Mouse (Mus musculus) frontal cortex, adult (tissue): ENCODE measurements at regions not wholly inside any gene's neighbourhood (a gene's known extent, or its start where the extent isn't known, plus 50 kb on each side); places are given as distances from the start of the nearest gene placed in this dataset.

Experiments used
- ATAC-seq: cut with Nextera tagmentation; 2 replicates; pipeline ENCODE4 v1.9.2; 2017; ENCODE audit warnings: mild to moderate bottlenecking, moderate library complexity, mixed read lengths; ENCODE audit not compliant: low TSS enrichment

GRCm38 (mm10) chrX:11903116-11903700 is 256.9 kb downstream of the Bcor start:
- ATAC-seq: no peak

- ATAC-seq: no peak; the same call in 1 of the 2 replicates
Observed at GRCm38 (mm10) chrX:11905231-11905630, 254.9 kb downstream of the Bcor start.

- ATAC-seq: peak; percentile 69
Observed at GRCm38 (mm10) chrX:11907167-11907566, 253.0 kb downstream of the Bcor start.

- ATAC-seq: no peak
Observed at GRCm38 (mm10) chrX:11915984-11916383, 244.2 kb downstream of the Bcor start.

- ATAC-seq: peak; percentile 45; the same call in 1 of the 2 replicates
Observed at GRCm38 (mm10) chrX:11920231-11920630, 239.9 kb downstream of the Bcor start.

GRCm38 (mm10) chrX:11924639-11925302 is 235.4 kb downstream of the Bcor start:
- no peak for ATAC-seq

- ATAC-seq: no peak
Observed at GRCm38 (mm10) chrX:11926868-11927535, 233.2 kb downstream of the Bcor start.

- ATAC-seq: no peak
Observed at GRCm38 (mm10) chrX:11929448-11929847, 230.7 kb downstream of the Bcor start.

GRCm38 (mm10) chrX:11931432-11931831 is 228.7 kb downstream of the Bcor start:
- ATAC-seq: no peak

- no peak for ATAC-seq
Observed at GRCm38 (mm10) chrX:11935337-11935736, 224.8 kb downstream of the Bcor start.

- ATAC-seq: no peak
Observed at GRCm38 (mm10) chrX:11940246-11940645, 219.9 kb downstream of the Bcor start.

- no peak for ATAC-seq
Observed at GRCm38 (mm10) chrX:11943367-11943766, 216.8 kb downstream of the Bcor start.

GRCm38 (mm10) chrX:11944574-11944973 is 215.6 kb downstream of the Bcor start:
- ATAC-seq: no peak

- ATAC-seq: peak; percentile 87
Observed at GRCm38 (mm10) chrX:11945280-11945679, 214.9 kb downstream of the Bcor start.

- no peak for ATAC-seq
Observed at GRCm38 (mm10) chrX:11952193-11952592, 208.0 kb downstream of the Bcor start.

- no peak for ATAC-seq
Observed at GRCm38 (mm10) chrX:11956194-11956593, 204.0 kb downstream of the Bcor start.

GRCm38 (mm10) chrX:11957011-11957410 is 203.1 kb downstream of the Bcor start:
- no peak for ATAC-seq

GRCm38 (mm10) chrX:11959871-11960552 is 200.1 kb downstream of the Bcor start:
- ATAC-seq: peak; percentile 89

- ATAC-seq: no peak
Observed at GRCm38 (mm10) chrX:11961350-11961749, 198.8 kb downstream of the Bcor start.

- no peak for ATAC-seq
Observed at GRCm38 (mm10) chrX:11964428-11964827, 195.7 kb downstream of the Bcor start.

- ATAC-seq: no peak
Observed at GRCm38 (mm10) chrX:11978679-11979078, 181.5 kb downstream of the Bcor start.

- ATAC-seq: no peak
Observed at GRCm38 (mm10) chrX:11983276-11983675, 176.9 kb downstream of the Bcor start.
